Mouse (Mus musculus): ENCODE data around the gene Unk.

GRCm38 (mm10) chr11:115989686-115990085, 40.4 kb upstream of the Unk start:
- TF ChIP-seq CTCF (IDR thresholded peaks at IDR 0.05; ENCODE audit: control insufficient read depth, insufficient read depth, insufficient read length) (no peak), MAX (IDR thresholded peaks at IDR 0.05) (no peak), USF1 (IDR thresholded peaks at IDR 0.05; ENCODE audit: low read depth) (no peak), MYOD1 (IDR thresholded peaks at IDR 0.05; ENCODE audit: control insufficient read depth, insufficient read length, low read depth) (no peak), CEBPB (IDR thresholded peaks at IDR 0.05; ENCODE audit: low read depth) (no peak)

Measured in C2C12 (cell line).